Mouse (Mus musculus): Measurements from ENCODE around the gene Cxcl16.
A peak's percentile ranks its signal among the peaks of the same experiment; 100 is the strongest.

The Cxcl16 gene

GRCm38 (mm10) chr11:70412591-70412990 lies 47.2 kb downstream of the Cxcl16 start:
- no peak for DNase-seq (ENCODE audit: low read depth, low spot score)

DNA sequence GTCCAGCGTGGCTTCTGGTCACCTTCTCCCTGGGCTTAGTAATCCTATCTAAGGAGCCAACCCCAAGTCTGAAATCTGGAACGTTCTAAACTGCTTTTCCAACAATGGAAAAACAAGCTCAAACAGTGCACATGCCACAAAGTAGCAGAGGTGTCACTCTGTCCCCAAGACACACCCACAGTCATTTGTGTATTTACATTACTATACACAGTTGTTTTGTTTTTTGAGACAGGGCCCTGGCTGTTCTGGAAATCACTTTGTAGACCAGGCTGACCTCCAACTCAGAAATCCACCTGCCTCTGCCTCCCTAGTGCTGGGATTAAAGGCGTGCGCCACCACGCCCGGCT lies 49.5 kb downstream of the Cxcl16 start:
- no peak for DNase-seq (ENCODE audit: low read depth, low spot score)

DNA sequence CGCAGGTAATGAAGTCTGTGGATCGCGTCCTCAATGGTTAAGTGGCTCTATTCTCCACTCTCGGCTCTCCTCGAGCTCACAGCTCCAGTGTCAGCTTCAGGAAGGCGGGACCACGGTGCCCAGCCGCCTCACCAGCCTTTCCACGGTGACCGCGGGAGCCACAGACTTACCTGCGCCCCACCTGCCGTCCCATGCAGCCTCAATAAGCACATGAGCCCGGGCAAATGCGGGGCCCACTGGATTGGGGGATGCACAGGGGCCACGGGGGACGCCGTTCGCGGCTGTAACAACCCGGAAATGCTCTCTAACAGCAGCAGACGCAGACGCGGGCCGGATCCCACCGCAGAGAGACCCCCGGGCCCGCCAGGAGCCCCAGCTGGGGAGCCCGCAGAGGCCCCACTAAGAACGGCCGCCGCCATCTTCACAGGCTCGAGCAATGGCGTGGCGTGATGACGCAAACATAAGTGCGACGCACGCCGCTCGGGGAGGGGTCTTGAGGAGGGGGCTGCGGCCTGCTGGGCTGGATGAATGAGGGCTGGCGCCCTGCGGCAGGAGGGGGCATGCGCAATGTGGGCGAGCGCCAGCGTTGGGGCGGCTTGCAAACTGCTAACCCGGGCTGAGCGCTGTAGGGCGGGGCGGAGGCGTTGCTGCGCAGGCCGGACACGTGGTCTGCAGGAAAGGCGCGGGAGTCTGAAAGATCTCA lies 50.0 kb downstream of the Cxcl16 start, which contains the start of gene Pelp1:
TSS of gene Pelp1 (minus strand) at position 438 of the 703 bp plus-strand sequence.
- peak; percentile 99 for DNase-seq (ENCODE audit: low read depth, low spot score)

Data from ES-CJ7 (cell line).